Comparison of ENCODE assay signal across 8 mouse cellular contexts in the genomic region with DNA sequence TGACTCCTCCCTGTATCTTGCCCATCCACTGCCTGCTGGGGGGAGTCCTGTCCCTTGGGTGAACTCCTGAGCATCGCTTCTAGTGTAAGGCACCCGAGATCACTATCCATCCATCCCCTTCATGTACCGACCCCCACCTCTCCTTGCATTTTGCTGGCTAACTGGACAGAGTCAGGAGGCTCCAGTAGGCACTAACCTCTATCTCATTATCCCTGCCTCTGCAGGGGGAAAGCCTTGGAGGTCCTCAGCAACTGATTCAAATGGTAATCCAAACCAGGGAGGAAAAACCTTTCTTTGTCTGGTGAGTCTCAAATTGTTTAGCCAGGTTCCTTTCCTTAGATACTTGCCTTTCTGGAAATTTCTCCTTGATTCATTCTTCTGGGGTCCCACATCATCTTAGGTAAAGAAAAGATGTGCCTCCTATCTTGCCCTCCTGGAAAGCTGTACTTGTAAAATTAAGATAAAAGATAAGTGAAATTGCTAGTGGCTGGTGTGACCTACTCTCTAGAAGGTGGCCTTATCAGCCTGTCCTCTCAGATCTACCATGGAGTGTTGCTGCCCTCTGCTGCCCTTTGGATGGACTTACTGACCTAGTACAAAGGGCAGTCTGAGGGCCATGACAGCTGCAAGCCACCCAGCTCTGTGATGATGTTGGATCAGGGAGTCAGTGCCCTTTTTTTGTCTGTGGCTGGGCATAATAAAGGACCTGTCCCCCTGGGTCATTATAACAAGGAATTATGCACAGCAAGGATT. TPM values are rescaled to one million over a fixed set of nuclear protein-coding genes. Genes with fewer than 3 reads are reported as not detected.
A peak's percentile ranks its signal among the peaks of the same experiment; 100 is the strongest.
DNase-seq lines count a peak whose midpoint lies in the region; ATAC-seq and TF ChIP-seq lines count a peak whose summit lies in the region.

No protein-coding gene starts in this region.

- no peak overlapping the region for H3K4me2 ChIP-seq in kidney, embryonic 16.5 days (replicated peaks; ENCODE audit: low read depth, low read length)
- no peak overlapping the region for H3K4me2 ChIP-seq in intestine, embryonic 15.5 days (replicated peaks)
- no peak overlapping the region for H3K4me2 ChIP-seq in midbrain, postnatal 0 days (ENCODE audit: low read depth, low read length, poor library complexity, severe bottlenecking)

- no peak overlapping the region for H3K9ac ChIP-seq in kidney, embryonic 16.5 days (replicated peaks; ENCODE audit: low read length)
- no peak overlapping the region for H3K9ac ChIP-seq in intestine, embryonic 15.5 days
- H3K9ac ChIP-seq in midbrain, postnatal 0 days (replicated peaks; ENCODE audit: low read length, poor library complexity, severe bottlenecking), result no peak overlapping the region

- peak; percentile 46 for DNase-seq in kidney, adult 11 months
- DNase-seq in cerebellum, adult 11-12 months, result peak; percentile 78
- DNase-seq in gastrocnemius, adult 8-10 months (ENCODE audit: low spot score in 2 of 2), result peak; percentile 58 to 65
- DNase-seq in limb, embryonic 10.5 days (ENCODE audit: low spot score), result peak; percentile 79
- DNase-seq in midbrain, postnatal 0 days (ENCODE audit: low spot score), result peak; percentile 90
- peak; percentile 87 for DNase-seq in splenic B cell, adult 2 months (ENCODE audit: low read depth, low spot score)

- H3K27me3 ChIP-seq in kidney, embryonic 16.5 days (ENCODE audit: insufficient read depth, low read length), result no peaks in the 10 kb centered on the region
- no peaks in the 10 kb centered on the region for H3K27me3 ChIP-seq in intestine, embryonic 15.5 days (replicated peaks)
- H3K27me3 ChIP-seq in limb, embryonic 10.5 days (ENCODE audit: low read depth, poor library complexity, severe bottlenecking), result no peaks in the 10 kb centered on the region
- no peaks in the 10 kb centered on the region for H3K27me3 ChIP-seq in midbrain, postnatal 0 days (ENCODE audit: insufficient read depth, low read length)
- no peaks in the 10 kb centered on the region for H3K27me3 ChIP-seq in splenic B cell, adult 2 months (ENCODE audit: control insufficient read depth, insufficient read depth, low read length, poor library complexity, severe bottlenecking)

- TF ChIP-seq CTCF in midbrain, postnatal 0 days (IDR thresholded peaks at IDR 0.05), result peak; percentile 87

- no peaks in the 10 kb centered on the region; the same call in 1 of the 2 replicates for H3K9me3 ChIP-seq in kidney, embryonic 16.5 days (ENCODE audit: low read length)
- no peaks in the 10 kb centered on the region for H3K9me3 ChIP-seq in intestine, embryonic 15.5 days
- H3K9me3 ChIP-seq in limb, embryonic 10.5 days (replicated peaks), result no peaks in the 10 kb centered on the region
- H3K9me3 ChIP-seq in midbrain, postnatal 0 days (ENCODE audit: low read length), result no peaks in the 10 kb centered on the region

- no peak overlapping the region for H3K27ac ChIP-seq in kidney, embryonic 16.5 days (ENCODE audit: low read length)
- H3K27ac ChIP-seq in intestine, embryonic 15.5 days, result no peak overlapping the region
- no peak overlapping the region for H3K27ac ChIP-seq in limb, embryonic 10.5 days
- H3K27ac ChIP-seq in midbrain, postnatal 0 days (ENCODE audit: low read depth, low read length), result no peak overlapping the region

- no peaks in the 10 kb centered on the region for H3K4me1 ChIP-seq in kidney, embryonic 16.5 days (ENCODE audit: insufficient read depth, low read length)
- H3K4me1 ChIP-seq in intestine, embryonic 15.5 days (replicated peaks), result no peaks in the 10 kb centered on the region
- no peaks in the 10 kb centered on the region for H3K4me1 ChIP-seq in limb, embryonic 10.5 days
- H3K4me1 ChIP-seq in midbrain, postnatal 0 days (ENCODE audit: insufficient read depth, low read length), result no peaks in the 10 kb centered on the region

- H3K36me3 ChIP-seq in kidney, embryonic 16.5 days (ENCODE audit: insufficient read depth, low read length), result no peaks in the 10 kb centered on the region
- no peaks in the 10 kb centered on the region for H3K36me3 ChIP-seq in intestine, embryonic 15.5 days
- H3K36me3 ChIP-seq in limb, embryonic 10.5 days, result no peaks in the 10 kb centered on the region
- H3K36me3 ChIP-seq in midbrain, postnatal 0 days (ENCODE audit: insufficient read depth, low read length), result no peaks in the 10 kb centered on the region
- H3K36me3 ChIP-seq in splenic B cell, adult 2 months (ENCODE audit: control insufficient read depth, insufficient read depth, low read length, poor library complexity, severe bottlenecking), result no peaks in the 10 kb centered on the region

- no peak for ATAC-seq in kidney, embryonic 16.5 days (ENCODE audit: low FRiP score, low TSS enrichment)
- ATAC-seq in intestine, embryonic 15.5 days, result 0 out of 2 replicates have a peak, but pooled peaks have one; percentile 63
- peak; percentile 75; the same call in 1 of the 2 replicates for ATAC-seq in midbrain, postnatal 0 days (ENCODE audit: low FRiP score)

- no peak overlapping the region for H3K4me3 ChIP-seq in kidney, embryonic 16.5 days (ENCODE audit: low read length)
- no peak overlapping the region for H3K4me3 ChIP-seq in intestine, embryonic 15.5 days (replicated peaks)
- no peak overlapping the region for H3K4me3 ChIP-seq in limb, embryonic 10.5 days
- no peak overlapping the region for H3K4me3 ChIP-seq in midbrain, postnatal 0 days (ENCODE audit: low read depth, low read length)

- WGBS in kidney, embryonic 16.5 days, result 56% methylated on average over 3 of the region's 3 CpGs
- 64% methylated on average over 3 of the region's 3 CpGs for WGBS in intestine, embryonic 15.5 days
- 61% methylated on average over 3 of the region's 3 CpGs for WGBS in limb, embryonic 10.5 days
- 31% methylated on average over 3 of the region's 3 CpGs for WGBS in midbrain, postnatal 0 days

RNA-seq across cellular contexts. Expression of a gene that starts 7.3 kb away (rescaled TPM):
- not detected in 2 replicates for polyA plus RNA-seq in kidney, embryonic 16.5 days (2015; fragmentation: Nextera tagmentation; extraction: Ambion mirVana)
- not detected for total RNA-seq in gastrocnemius, adult 8-10 months (2022)
- 0.36 and 0.57 TPM in 2 replicates for polyA plus RNA-seq in intestine, embryonic 15.5 days (2015; fragmentation: Nextera tagmentation; extraction: Ambion mirVana)
- not detected in 2 replicates for polyA plus RNA-seq in limb, embryonic 10.5 days (2016; fragmentation: Nextera tagmentation; extraction: Ambion mirVana)
- not detected in 2 replicates for total RNA-seq in midbrain, postnatal 0 days (2014; rRNA removed)
- polyA plus RNA-seq in midbrain, postnatal 0 days (2015; fragmentation: Nextera tagmentation; extraction: Ambion mirVana), result not detected in 2 replicates

RNA-seq across cellular contexts. Expression of a gene that starts 10.3 kb away (rescaled TPM):
- not detected in 2 replicates for polyA plus RNA-seq in kidney, embryonic 16.5 days (2015; fragmentation: Nextera tagmentation; extraction: Ambion mirVana)
- not detected for total RNA-seq in gastrocnemius, adult 8-10 months (2022)
- not detected in 2 replicates for polyA plus RNA-seq in intestine, embryonic 15.5 days (2015; fragmentation: Nextera tagmentation; extraction: Ambion mirVana)
- not detected in 2 replicates for polyA plus RNA-seq in limb, embryonic 10.5 days (2016; fragmentation: Nextera tagmentation; extraction: Ambion mirVana)
- not detected in 2 replicates for total RNA-seq in midbrain, postnatal 0 days (2014; rRNA removed)
- polyA plus RNA-seq in midbrain, postnatal 0 days (2015; fragmentation: Nextera tagmentation; extraction: Ambion mirVana), result not detected in 2 replicates

RNA-seq across cellular contexts. Expression of a gene that starts 46.8 kb away (rescaled TPM):
- 0.54 and 0.96 TPM in 2 replicates for polyA plus RNA-seq in kidney, embryonic 16.5 days (2015; fragmentation: Nextera tagmentation; extraction: Ambion mirVana)
- total RNA-seq in gastrocnemius, adult 8-10 months (2022), result 10 to 100 TPM; 26.2 to 31.9 (median 29.0) TPM
- 1.7 and 2.6 TPM in 2 replicates for polyA plus RNA-seq in intestine, embryonic 15.5 days (2015; fragmentation: Nextera tagmentation; extraction: Ambion mirVana)
- polyA plus RNA-seq in limb, embryonic 10.5 days (2016; fragmentation: Nextera tagmentation; extraction: Ambion mirVana), result 1.5 and 1.7 TPM in 2 replicates
- total RNA-seq in midbrain, postnatal 0 days (2014; rRNA removed), result 61.9 and 64.0 TPM in 2 replicates
- polyA plus RNA-seq in midbrain, postnatal 0 days (2015; fragmentation: Nextera tagmentation; extraction: Ambion mirVana), result 52.6 and 56.2 TPM in 2 replicates

Comparison
In these comparisons a context has a peak if more than half of its experiments do, and no peak if none do; other contexts are left out.
1. RNA of a gene that starts 46.8 kb away (polyA plus RNA-seq): 52.6 to 56.2 TPM in midbrain, postnatal 0 days; 1.7 to 2.6 TPM in intestine, embryonic 15.5 days, 1.5 to 1.7 TPM in limb, embryonic 10.5 days and 0.54 to 0.96 TPM in kidney, embryonic 16.5 days; every median in the first group is over 10 times any median in the second.
2. Peak in every context shown above with its lines, with median percentiles within 50 percentile points of each other: DNase-seq.